Mouse (Mus musculus): ENCODE results near the gene Babam1. TPM values are rescaled to one million over a fixed set of nuclear protein-coding genes. Genes with fewer than 3 reads are reported as not detected.

Gene Babam1
- polyA plus RNA-seq, 1 experiment = 108 TPM

- Histone ChIP-seq H3K4me3 (peak overlapping the region; percentile 50), H3ac (ENCODE audit: control insufficient read depth, insufficient read length) (peak overlapping the region; percentile 4), H3K36me3 (ENCODE audit: control insufficient read depth, insufficient read depth) (peaks cover 5% of the 10 kb centered on the region), H3K79me2 (ENCODE audit: control insufficient read depth, insufficient read depth) (no peaks in the 10 kb centered on the region), H3K4me2 (ENCODE audit: low read depth) (peak overlapping the region; percentile 84), H3K27me3 (ENCODE audit: control insufficient read depth, insufficient read depth, insufficient read length) (no peaks in the 10 kb centered on the region)
- TF ChIP-seq MAX (IDR thresholded peaks at IDR 0.05; ENCODE audit: low read depth) (no peak), USF1 (IDR thresholded peaks at IDR 0.05; ENCODE audit: low read depth) (no peak), MYOG (IDR thresholded peaks at IDR 0.05; ENCODE audit: control insufficient read depth in 1 of 3, insufficient read depth in 1 of 3, insufficient read length in 2 of 3, low read depth in 2 of 3) (peak in 1 of 3 experiments; percentile 35), CEBPB (IDR thresholded peaks at IDR 0.05; ENCODE audit: insufficient read depth, poor library complexity, severe bottlenecking) (no peak), POLR2A (IDR thresholded peaks at IDR 0.05; ENCODE audit: insufficient read length, low read depth) (peak; percentile 19), TCF3 (IDR thresholded peaks at IDR 0.05; ENCODE audit: insufficient read length, low read depth) (no peak), TCF12 (IDR thresholded peaks at IDR 0.05; ENCODE audit: insufficient read depth, poor library complexity, severe bottlenecking) (no peak), SRF (IDR thresholded peaks at IDR 0.05; ENCODE audit: control insufficient read depth, insufficient read length, low read depth) (no peak), REST (IDR thresholded peaks at IDR 0.05; ENCODE audit: insufficient read depth, insufficient read length) (no peak), E2F4 (IDR thresholded peaks at IDR 0.05; ENCODE audit: insufficient read depth) (no peak), MYOD1 (IDR thresholded peaks at IDR 0.05; ENCODE audit: control insufficient read depth in 1 of 3, insufficient read length in 2 of 3, low read depth in 2 of 3) (peak in 1 of 3 experiments; percentile 21), POLR2AphosphoS2 (IDR thresholded peaks at IDR 0.05; ENCODE audit: insufficient read length, low read depth) (peak; percentile 36)
These were observed 9.7 kb downstream of the Babam1 start for GRCm38 (mm10) chr8:71406099-71407015.

- no peaks in the 10 kb centered on the region for H3K79me2 ChIP-seq (ENCODE audit: control insufficient read depth, insufficient read depth)
These were observed 10.8 kb downstream of the Babam1 start for GRCm38 (mm10) chr8:71407441-71407840.

DNA sequence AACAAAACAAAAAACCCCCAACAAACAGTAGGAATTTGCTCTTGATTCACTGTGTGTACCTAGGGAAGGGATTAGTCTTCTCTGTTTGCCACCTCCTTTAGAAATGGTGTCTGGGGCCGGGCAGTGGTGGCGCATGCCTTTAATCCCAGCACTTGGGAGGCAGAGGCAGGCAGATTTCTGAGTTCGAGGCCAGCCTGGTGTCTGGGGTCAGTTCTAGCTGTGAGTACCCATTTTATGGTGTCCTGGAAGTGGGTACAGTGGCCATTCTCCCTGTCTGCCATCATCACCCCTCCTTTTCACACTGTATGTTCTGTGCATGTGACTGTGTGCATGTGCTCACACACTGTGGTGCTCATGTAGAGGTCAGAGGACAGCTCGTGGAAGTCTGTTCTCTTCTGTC lies 11.6 kb downstream of the Babam1 start:
- H3K4me3 ChIP-seq = no peak overlapping the region
- no peak overlapping the region for H3ac ChIP-seq (ENCODE audit: control insufficient read depth, insufficient read length)

More at GRCm38 (mm10) chr8:71407441-71407840, 10.8 kb downstream of the Babam1 start:
- no peaks in the 10 kb centered on the region for H3K27me3 ChIP-seq (ENCODE audit: control insufficient read depth, insufficient read depth, insufficient read length)
- H3K36me3 ChIP-seq (ENCODE audit: control insufficient read depth, insufficient read depth) = peaks cover 5% of the 10 kb centered on the region
- H3ac ChIP-seq (ENCODE audit: control insufficient read depth, insufficient read length) = no peak overlapping the region
- TF ChIP-seq CEBPB (IDR thresholded peaks at IDR 0.05; ENCODE audit: insufficient read depth, poor library complexity, severe bottlenecking) (no peak), POLR2A (IDR thresholded peaks at IDR 0.05; ENCODE audit: insufficient read length, low read depth) (no peak), MYOG (IDR thresholded peaks at IDR 0.05; ENCODE audit: control insufficient read depth in 1 of 3, insufficient read depth in 1 of 3, insufficient read length in 2 of 3, low read depth in 2 of 3) (no peak), TCF3 (IDR thresholded peaks at IDR 0.05; ENCODE audit: insufficient read length, low read depth) (no peak), MYOD1 (IDR thresholded peaks at IDR 0.05; ENCODE audit: control insufficient read depth in 1 of 3, insufficient read length in 2 of 3, low read depth in 2 of 3) (no peak), MAX (IDR thresholded peaks at IDR 0.05; ENCODE audit: low read depth) (no peak), SRF (IDR thresholded peaks at IDR 0.05; ENCODE audit: control insufficient read depth, insufficient read length, low read depth) (no peak), REST (IDR thresholded peaks at IDR 0.05; ENCODE audit: insufficient read depth, insufficient read length) (no peak), TCF12 (IDR thresholded peaks at IDR 0.05; ENCODE audit: insufficient read depth, poor library complexity, severe bottlenecking) (no peak)
- H3K4me3 ChIP-seq = no peak overlapping the region
- no peak overlapping the region for H3K4me2 ChIP-seq (ENCODE audit: low read depth)

GRCm38 (mm10) chr8:71411535-71412273 lies 15.0 kb downstream of the Babam1 start:
- Histone ChIP-seq H3K36me3 (ENCODE audit: control insufficient read depth, insufficient read depth) (peaks cover 5% of the 10 kb centered on the region), H3K4me2 (ENCODE audit: low read depth) (peak overlapping the region; percentile 6), H3ac (ENCODE audit: control insufficient read depth, insufficient read length) (no peak overlapping the region), H3K27me3 (ENCODE audit: control insufficient read depth, insufficient read depth, insufficient read length) (no peaks in the 10 kb centered on the region), H3K4me3 (no peak overlapping the region), H3K79me2 (ENCODE audit: control insufficient read depth, insufficient read depth) (no peaks in the 10 kb centered on the region)
- TF ChIP-seq SRF (IDR thresholded peaks at IDR 0.05; ENCODE audit: control insufficient read depth, insufficient read length, low read depth) = no peak
- peak; percentile 73 for TF ChIP-seq POLR2AphosphoS2 (IDR thresholded peaks at IDR 0.05; ENCODE audit: insufficient read length, low read depth)

More for the DNA sequence above, 11.6 kb downstream of the Babam1 start:
- TF ChIP-seq MYOD1 (IDR thresholded peaks at IDR 0.05; ENCODE audit: control insufficient read depth in 1 of 3, insufficient read length in 2 of 3, low read depth in 2 of 3) (no peak), SRF (IDR thresholded peaks at IDR 0.05; ENCODE audit: control insufficient read depth, insufficient read length, low read depth) (no peak), POLR2A (IDR thresholded peaks at IDR 0.05; ENCODE audit: insufficient read length, low read depth) (no peak), REST (IDR thresholded peaks at IDR 0.05; ENCODE audit: insufficient read depth, insufficient read length) (no peak), TCF12 (IDR thresholded peaks at IDR 0.05; ENCODE audit: insufficient read depth, poor library complexity, severe bottlenecking) (no peak), POLR2AphosphoS2 (IDR thresholded peaks at IDR 0.05; ENCODE audit: insufficient read length, low read depth) (no peak), USF1 (IDR thresholded peaks at IDR 0.05; ENCODE audit: low read depth) (no peak), TCF3 (IDR thresholded peaks at IDR 0.05; ENCODE audit: insufficient read length, low read depth) (no peak), MAX (IDR thresholded peaks at IDR 0.05; ENCODE audit: low read depth) (no peak), E2F4 (IDR thresholded peaks at IDR 0.05; ENCODE audit: insufficient read depth) (no peak), CEBPB (IDR thresholded peaks at IDR 0.05; ENCODE audit: insufficient read depth, poor library complexity, severe bottlenecking) (no peak), MYOG (IDR thresholded peaks at IDR 0.05; ENCODE audit: control insufficient read depth in 1 of 3, insufficient read depth in 1 of 3, insufficient read length in 2 of 3, low read depth in 2 of 3) (no peak)
- no peaks in the 10 kb centered on the region for H3K27me3 ChIP-seq (ENCODE audit: control insufficient read depth, insufficient read depth, insufficient read length)
- H3K79me2 ChIP-seq (ENCODE audit: control insufficient read depth, insufficient read depth) = no peaks in the 10 kb centered on the region
- H3K36me3 ChIP-seq (ENCODE audit: control insufficient read depth, insufficient read depth) = peaks cover 5% of the 10 kb centered on the region
- H3K4me2 ChIP-seq (ENCODE audit: low read depth) = no peak overlapping the region

Data from myocyte (in vitro differentiated cells).